ENCODE assay signal across 28 mouse cellular contexts in genomic region chr7:144307853-144308409, GRCm38 (mm10).
A peak's percentile ranks its signal among the peaks of the same experiment; 100 is the strongest.
DNase-seq lines count a peak whose midpoint lies in the region; ATAC-seq lines count a peak whose summit lies in the region.
"Had no signal": no experiment of that assay in that cellular context is flagged by ENCODE, and none has a peak within 500 bp of the region (broad histone marks: within the 10 kb centered on the region; RNA-seq: fewer than 3 reads in every experiment).

No protein-coding gene starts in this region.

- no peak overlapping the region for H3K4me3 ChIP-seq in hindbrain, embryonic 16.5 days (ENCODE audit: low read length)
- no peak overlapping the region for H3K4me3 ChIP-seq in hindbrain, embryonic 12.5 days
- no peak overlapping the region for H3K4me3 ChIP-seq in midbrain, embryonic 13.5 days (replicated peaks)
- no peak overlapping the region for H3K4me3 ChIP-seq in midbrain, embryonic 10.5 days
- H3K4me3 ChIP-seq: forebrain, embryonic 13.5 days; kidney, embryonic 15.5 days; limb, embryonic 13.5 days; lung, embryonic 15.5 days; neural tube, embryonic 13.5 days had no signal

- peak; percentile 53 for ATAC-seq in hindbrain, embryonic 16.5 days
- no peak for ATAC-seq in hindbrain, embryonic 12.5 days (ENCODE audit: low FRiP score)
- ATAC-seq in midbrain, embryonic 13.5 days: peak; percentile 45; the same call in 1 of the 2 replicates
- ATAC-seq: forebrain, embryonic 13.5 days had no signal

- no peak overlapping the region for H3K9ac ChIP-seq in hindbrain, embryonic 16.5 days (ENCODE audit: low read depth, low read length)
- H3K9ac ChIP-seq in hindbrain, embryonic 12.5 days: no peak overlapping the region
- no peak overlapping the region for H3K9ac ChIP-seq in midbrain, embryonic 13.5 days (replicated peaks)
- H3K9ac ChIP-seq: forebrain, embryonic 13.5 days; kidney, embryonic 15.5 days; limb, embryonic 13.5 days; lung, embryonic 15.5 days; neural tube, embryonic 13.5 days had no signal

- H3K36me3 ChIP-seq in hindbrain, embryonic 16.5 days (ENCODE audit: control insufficient read depth, insufficient read depth, low read length): no peaks in the 10 kb centered on the region
- no peaks in the 10 kb centered on the region for H3K36me3 ChIP-seq in hindbrain, embryonic 12.5 days
- H3K36me3 ChIP-seq in midbrain, embryonic 13.5 days: no peaks in the 10 kb centered on the region
- no peaks in the 10 kb centered on the region for H3K36me3 ChIP-seq in midbrain, embryonic 10.5 days
- H3K36me3 ChIP-seq: G1E; kidney, embryonic 15.5 days; limb, embryonic 13.5 days; lung, embryonic 15.5 days; neural tube, embryonic 13.5 days had no signal

- H3K27me3 ChIP-seq in hindbrain, embryonic 16.5 days (replicated peaks; ENCODE audit: control insufficient read depth, insufficient read depth, low read length): no peaks in the 10 kb centered on the region
- no peaks in the 10 kb centered on the region for H3K27me3 ChIP-seq in hindbrain, embryonic 12.5 days
- no peaks in the 10 kb centered on the region for H3K27me3 ChIP-seq in midbrain, embryonic 13.5 days
- no peaks in the 10 kb centered on the region for H3K27me3 ChIP-seq in midbrain, embryonic 10.5 days (ENCODE audit: low read depth, poor library complexity, severe bottlenecking)
- H3K27me3 ChIP-seq: forebrain, embryonic 13.5 days; kidney, embryonic 15.5 days; limb, embryonic 13.5 days; lung, embryonic 15.5 days; neural tube, embryonic 13.5 days had no signal

- H3K4me1 ChIP-seq in hindbrain, embryonic 16.5 days (ENCODE audit: control insufficient read depth, insufficient read depth, low read depth, low read length): peaks cover 3% of the 10 kb centered on the region; the same call in 1 of the 2 replicates
- H3K4me1 ChIP-seq in hindbrain, embryonic 12.5 days: peaks cover 8% of the 10 kb centered on the region; the same call in 1 of the 2 replicates
- peaks cover 22% of the 10 kb centered on the region for H3K4me1 ChIP-seq in midbrain, embryonic 13.5 days (replicated peaks)
- peaks cover 5% of the 10 kb centered on the region; the same call in 1 of the 2 replicates for H3K4me1 ChIP-seq in midbrain, embryonic 10.5 days
- H3K4me1 ChIP-seq: forebrain, embryonic 13.5 days; kidney, embryonic 15.5 days; limb, embryonic 13.5 days; lung, embryonic 15.5 days had no signal

- peak; percentile 16 for DNase-seq in adrenal gland, postnatal 14 days
- DNase-seq in adrenal gland, postnatal 36 days: no peak
- DNase-seq in midbrain, embryonic 10.5 days (ENCODE audit: low spot score): no peak
- peak; percentile 29 for DNase-seq in retina, postnatal 7 days (ENCODE audit: low read depth, low spot score)
- no peak for DNase-seq in layer of hippocampus, adult 9-10 months (ENCODE audit: low spot score)
- DNase-seq: adrenal gland, adult 8-10 months; cerebellum, adult 18-20 months; cerebellum, postnatal 25 days; gastrocnemius, postnatal 36 days; heart, adult 18-20 months; heart, postnatal 36 days; kidney, adult 18-20 months; kidney, postnatal 25 days; right cerebral cortex, adult 18-20 months; spleen, adult 18-20 months; thymus, adult 18-20 months; thymus, postnatal 25 days had no signal

- no peak overlapping the region for H3K27ac ChIP-seq in hindbrain, embryonic 16.5 days (ENCODE audit: low read depth, low read length)
- no peak overlapping the region for H3K27ac ChIP-seq in hindbrain, embryonic 12.5 days
- peak overlapping the region; percentile 14; the same call in 1 of the 2 replicates for H3K27ac ChIP-seq in midbrain, embryonic 13.5 days
- H3K27ac ChIP-seq in midbrain, embryonic 10.5 days (replicated peaks): no peak overlapping the region; the same call in 1 of the 2 replicates
- H3K27ac ChIP-seq: forebrain, embryonic 13.5 days; kidney, embryonic 15.5 days; limb, embryonic 13.5 days; lung, embryonic 15.5 days; neural tube, embryonic 13.5 days had no signal

- no peaks in the 10 kb centered on the region for H3K9me3 ChIP-seq in hindbrain, embryonic 16.5 days (ENCODE audit: control insufficient read depth, low read length)
- no peaks in the 10 kb centered on the region for H3K9me3 ChIP-seq in hindbrain, embryonic 12.5 days (replicated peaks)
- no peaks in the 10 kb centered on the region for H3K9me3 ChIP-seq in midbrain, embryonic 13.5 days
- H3K9me3 ChIP-seq in midbrain, embryonic 10.5 days (replicated peaks): no peaks in the 10 kb centered on the region
- H3K9me3 ChIP-seq: forebrain, embryonic 13.5 days; G1E; kidney, embryonic 15.5 days; limb, embryonic 13.5 days; lung, embryonic 15.5 days; neural tube, embryonic 13.5 days had no signal

- 66% methylated on average over 10 of the region's 10 CpGs for WGBS in hindbrain, embryonic 16.5 days
- WGBS in hindbrain, embryonic 12.5 days: 84% methylated on average over 10 of the region's 10 CpGs
- 50% methylated on average over 10 of the region's 10 CpGs for WGBS in midbrain, embryonic 13.5 days
- 77% methylated on average over 10 of the region's 10 CpGs for WGBS in midbrain, embryonic 10.5 days

- H3K4me2 ChIP-seq in hindbrain, embryonic 16.5 days (ENCODE audit: low read length): no peak overlapping the region
- no peak overlapping the region for H3K4me2 ChIP-seq in hindbrain, embryonic 12.5 days (replicated peaks)
- H3K4me2 ChIP-seq in midbrain, embryonic 13.5 days (replicated peaks): no peak overlapping the region
- H3K4me2 ChIP-seq: forebrain, embryonic 13.5 days; heart, embryonic 11.5 days; kidney, embryonic 15.5 days; limb, embryonic 13.5 days; liver, embryonic 11.5 days; lung, embryonic 15.5 days; neural tube, embryonic 13.5 days had no signal

Comparison
In these comparisons a context has a peak if more than half of its experiments do, and no peak if none do; other contexts are left out.
1. DNase-seq: peak in adrenal gland, postnatal 14 days (single experiment) and retina, postnatal 7 days (single experiment); none in adrenal gland, postnatal 36 days (0 of 2), midbrain, embryonic 10.5 days (single experiment) and layer of hippocampus, adult 9-10 months (single experiment).